Mouse (Mus musculus): Measurements from ENCODE around the gene Gm28557.

DNA sequence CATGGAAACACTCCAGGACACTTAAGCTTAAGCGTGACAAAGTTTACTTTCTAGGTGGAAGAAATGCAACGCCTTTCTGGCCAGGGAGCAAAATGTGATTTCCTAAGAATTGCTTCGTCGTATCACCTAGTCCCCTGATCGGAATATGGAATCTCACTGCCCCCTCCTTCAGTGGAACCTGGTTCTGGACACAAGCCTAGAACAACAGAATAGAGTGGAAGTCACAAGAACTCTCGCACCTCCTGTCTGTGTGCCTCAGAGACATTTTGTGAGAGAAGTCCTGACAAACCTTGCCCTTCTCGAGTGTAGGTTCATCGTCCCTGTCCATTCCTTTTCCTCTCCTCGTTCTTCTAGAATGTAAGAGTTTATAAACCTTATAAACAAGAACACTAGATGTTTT, 723 bp downstream of the Gm28557 start:
- TF ChIP-seq CTCF (IDR thresholded peaks at IDR 0.05; ENCODE audit: borderline replicate concordance, insufficient read depth, low read length) (no peak), POLR2A (IDR thresholded peaks at IDR 0.05; ENCODE audit: low read depth, low read length) (no peak; the same call in 1 of the 2 replicates)

All from embryonic fibroblast, embryonic 13.5 days (primary cell).